Mouse (Mus musculus) spleen, adult 2 months (tissue): ENCODE results near the gene Taf6l.

Source experiments
- CTCF ChIP-seq: fragments of 200-500 bp; IDR thresholded peaks from 2 replicates; pipeline ENCODE4 v1.5.1; 2011; ENCODE audit warnings: mild to moderate bottlenecking, inconsistent platforms; ENCODE audit not compliant: insufficient read depth, insufficient read length, insufficient replicate concordance; ENCODE audit errors: extremely low read depth
- POLR2A ChIP-seq: fragments of 200-500 bp; IDR thresholded peaks from 2 replicates; pipeline ENCODE4 v1.6.1; 2011; ENCODE audit warnings: low read depth, low read length, inconsistent platforms

- no peak for TF ChIP-seq CTCF
- peak; percentile 57 for TF ChIP-seq POLR2A
These were observed 32.8 kb upstream of the Taf6l start, which contains the start of gene Ttc9c for GRCm38 (mm10) chr19:8818801-8819595.
